Mouse (Mus musculus) liver, embryonic 16.5 days (tissue): ENCODE results near the gene Creb5. TPM values are rescaled to one million over a fixed set of nuclear protein-coding genes. Genes with fewer than 3 reads are reported as not detected.

Source experiments
- ATAC-seq: fragments of 200-750 bp; cut with Nextera tagmentation; 2 replicates; pipeline ENCODE4 v1.8.0; 2017; ENCODE audit warnings: low read depth, mild to moderate bottlenecking, moderate number of reproducible peaks, moderate library complexity
- H3K27ac ChIP-seq: fragments of 300-500 bp; sonication (generic); 2 replicates; pipeline ENCODE4 v1.5.1; 2014; ENCODE audit warnings: mild to moderate bottlenecking, low read length
- H3K27me3 ChIP-seq: fragments of 300-500 bp; sonication (generic); 2 replicates; pipeline ENCODE4 v1.6.1; 2014; ENCODE audit warnings: low read depth, low read length, mixed read lengths; ENCODE audit not compliant: control insufficient read depth, insufficient read depth
- H3K36me3 ChIP-seq: fragments of 300-500 bp; sonication (generic); 2 replicates; pipeline ENCODE4 v1.6.1; 2014; ENCODE audit warnings: mild to moderate bottlenecking; ENCODE audit not compliant: control insufficient read depth, insufficient read depth
- H3K4me1 ChIP-seq: fragments of 300-500 bp; sonication (generic); 2 replicates; pipeline ENCODE4 v1.6.1; 2014; ENCODE audit warnings: low read depth, low read length, mixed read lengths; ENCODE audit not compliant: control insufficient read depth
- H3K4me2 ChIP-seq: fragments of 300-500 bp; sonication (generic); 2 replicates; pipeline ENCODE4 v1.6.1; 2014; ENCODE audit warnings: low read depth, low read length, mixed read lengths
- H3K4me3 ChIP-seq: fragments of 300-500 bp; sonication (generic); 2 replicates; pipeline ENCODE4 v1.5.1; 2014; ENCODE audit warnings: low read depth, mild to moderate bottlenecking, low read length
- H3K9ac ChIP-seq: fragments of 300-500 bp; sonication (generic); 2 replicates; pipeline ENCODE4 v1.6.1; 2014; ENCODE audit warnings: low read depth, low read length
- H3K9me3 ChIP-seq: fragments of 300-500 bp; sonication (generic); replicated peaks from 2 replicates; pipeline ENCODE4 v1.6.1; 2016; ENCODE audit warnings: low read length; ENCODE audit not compliant: control insufficient read depth
- WGBS: fragments of 180-500 bp; shearing (Covaris S2); extraction: QIAGEN DNeasy Blood & Tissue Kit; methylation state at CpG from one replicate; pipeline ENCODE4 v1.1.7; 2014; ENCODE audit not compliant: insufficient replicate concordance; 5-methylcytosine and 5-hydroxymethylcytosine counted together
- polyA plus RNA-seq: library from polyadenylated mRNA; unstranded; fragments of >200 nt; fragmentation: Nextera tagmentation; extraction: Ambion mirVana; gene quantifications from 2 replicates; pipeline ENCODE4 v1.2.1, GENCODE M21; 2015

Creb5 gene
- polyA plus RNA-seq = 0.15 and 0.24 TPM in 2 replicates

GRCm38 (mm10) chr6:53287038-53287561 is at the start of gene Creb5:
Gene Creb5, plus strand, starts transcription at chr6:53287270.
- no peak within 1 kb of the TSS for H3K27ac ChIP-seq
- no peak for ATAC-seq
- WGBS = under 1% methylated on average over 45 of the region's 45 CpGs
- peak within 1 kb of the TSS; percentile 48 for H3K4me3 ChIP-seq
- peaks cover 3% of the 10 kb centered on the region; the same call in 1 of the 2 replicates for H3K4me1 ChIP-seq
- no peaks in the 10 kb centered on the region for H3K36me3 ChIP-seq
- H3K9ac ChIP-seq = no peak within 1 kb of the TSS
- peaks cover 79% of the 10 kb centered on the region for H3K27me3 ChIP-seq
- H3K9me3 ChIP-seq = no peaks in the 10 kb centered on the region
- H3K4me2 ChIP-seq = peak within 1 kb of the TSS; percentile 65

- Histone ChIP-seq H3K27me3 (no peaks in the 10 kb centered on the region), H3K4me3 (no peak overlapping the region), H3K36me3 (no peaks in the 10 kb centered on the region), H3K9ac (no peak overlapping the region), H3K9me3 (no peaks in the 10 kb centered on the region), H3K4me1 (no peaks in the 10 kb centered on the region), H3K27ac (no peak overlapping the region), H3K4me2 (no peak overlapping the region)
- no peak for ATAC-seq
- 52% methylated on average over 3 of the region's 3 CpGs for WGBS
These were observed 27.2 kb upstream of the Creb5 start for GRCm38 (mm10) chr6:53259841-53260240.

GRCm38 (mm10) chr6:53262401-53262800 is 24.7 kb upstream of the Creb5 start:
- Histone ChIP-seq H3K36me3 (no peaks in the 10 kb centered on the region), H3K4me2 (no peak overlapping the region), H3K27ac (no peak overlapping the region), H3K27me3 (no peaks in the 10 kb centered on the region), H3K9me3 (no peaks in the 10 kb centered on the region), H3K9ac (no peak overlapping the region), H3K4me3 (no peak overlapping the region), H3K4me1 (no peaks in the 10 kb centered on the region)
- 62% methylated on average over 11 of the region's 11 CpGs for WGBS
- ATAC-seq = no peak

- Histone ChIP-seq H3K27ac (no peak overlapping the region), H3K4me1 (no peaks in the 10 kb centered on the region), H3K9ac (no peak overlapping the region), H3K4me2 (no peak overlapping the region), H3K36me3 (no peaks in the 10 kb centered on the region), H3K9me3 (no peaks in the 10 kb centered on the region), H3K4me3 (no peak overlapping the region), H3K27me3 (no peaks in the 10 kb centered on the region)
- no peak for ATAC-seq
- 30% methylated on average over 7 of the region's 7 CpGs for WGBS
These were observed 20.0 kb upstream of the Creb5 start for GRCm38 (mm10) chr6:53267036-53267435.

DNA sequence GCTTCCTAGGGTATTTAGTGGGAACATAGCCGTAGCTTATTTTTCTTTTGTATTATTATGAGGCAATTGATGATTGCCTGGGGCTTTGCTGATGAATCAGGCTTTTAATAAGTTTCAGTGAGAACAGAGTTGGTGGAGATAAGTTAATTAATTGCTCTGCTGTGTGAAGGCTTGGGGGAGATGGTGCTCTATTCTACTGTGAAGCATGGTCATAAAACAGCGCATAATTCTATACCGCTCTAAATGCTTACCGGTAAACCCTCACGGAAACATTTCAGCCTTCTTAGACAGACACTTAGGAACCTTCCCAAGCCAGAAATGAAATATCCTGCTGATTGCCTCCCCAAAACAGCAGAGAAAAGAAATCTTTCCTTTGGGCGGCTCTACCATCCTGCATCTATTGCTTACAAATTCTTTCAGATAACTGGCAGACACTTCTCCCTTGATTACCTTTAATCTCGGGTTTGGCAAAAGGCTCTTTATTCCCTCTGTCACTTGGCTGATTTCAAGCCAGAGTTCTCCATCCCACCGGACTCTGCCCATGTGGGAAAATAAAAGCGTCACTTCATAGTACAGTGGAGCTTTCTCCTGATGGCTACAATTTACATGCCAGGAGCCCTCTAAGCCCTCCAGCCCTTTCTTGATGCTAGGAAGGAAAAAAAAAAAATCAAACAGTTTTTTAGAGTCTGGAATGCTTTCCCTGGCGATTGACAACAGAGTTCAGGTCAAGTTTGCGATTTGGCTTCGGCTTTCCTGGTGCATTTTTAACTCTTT is 19.2 kb upstream of the Creb5 start:
- no peaks in the 10 kb centered on the region for H3K36me3 ChIP-seq
- no peaks in the 10 kb centered on the region for H3K27me3 ChIP-seq
- H3K4me1 ChIP-seq = no peaks in the 10 kb centered on the region
- ATAC-seq = no peak
- no peak overlapping the region for H3K4me2 ChIP-seq
- H3K9me3 ChIP-seq = no peaks in the 10 kb centered on the region
- H3K27ac ChIP-seq = no peak overlapping the region
- H3K9ac ChIP-seq = no peak overlapping the region
- WGBS = 50% methylated on average over 12 of the region's 12 CpGs
- H3K4me3 ChIP-seq = no peak overlapping the region

- ATAC-seq = no peak
- H3K27me3 ChIP-seq = no peaks in the 10 kb centered on the region
- H3K27ac ChIP-seq = no peak overlapping the region
- no peaks in the 10 kb centered on the region for H3K36me3 ChIP-seq
- no peak overlapping the region for H3K4me2 ChIP-seq
- H3K9me3 ChIP-seq = no peaks in the 10 kb centered on the region
- no peak overlapping the region for H3K9ac ChIP-seq
- WGBS = 43% methylated on average over 3 of the region's 3 CpGs
- no peaks in the 10 kb centered on the region for H3K4me1 ChIP-seq
- H3K4me3 ChIP-seq = no peak overlapping the region
These were observed 15.9 kb upstream of the Creb5 start for GRCm38 (mm10) chr6:53271216-53271615.

GRCm38 (mm10) chr6:53271636-53272035 is 15.4 kb upstream of the Creb5 start:
- Histone ChIP-seq H3K27me3 (no peaks in the 10 kb centered on the region), H3K4me1 (no peaks in the 10 kb centered on the region), H3K9ac (no peak overlapping the region), H3K27ac (no peak overlapping the region), H3K36me3 (no peaks in the 10 kb centered on the region), H3K9me3 (no peaks in the 10 kb centered on the region), H3K4me2 (no peak overlapping the region), H3K4me3 (no peak overlapping the region)
- WGBS = 35% methylated on average over 4 of the region's 4 CpGs
- ATAC-seq = no peak

GRCm38 (mm10) chr6:53286389-53287037 is 557 bp upstream of the Creb5 start:
- no peaks in the 10 kb centered on the region for H3K9me3 ChIP-seq
- peak overlapping the region; percentile 48 for H3K4me3 ChIP-seq
- WGBS = 2% methylated on average over 20 of the region's 20 CpGs
- H3K9ac ChIP-seq = no peak overlapping the region
- no peak overlapping the region for H3K27ac ChIP-seq
- no peaks in the 10 kb centered on the region for H3K36me3 ChIP-seq
- H3K4me2 ChIP-seq = peak overlapping the region; percentile 65
- no peak for ATAC-seq
- H3K4me1 ChIP-seq = peaks cover 3% of the 10 kb centered on the region; the same call in 1 of the 2 replicates
- peaks cover 77% of the 10 kb centered on the region for H3K27me3 ChIP-seq
